Mouse (Mus musculus): Measurements from ENCODE around the gene Dennd6b.

Gene Dennd6b

DNA sequence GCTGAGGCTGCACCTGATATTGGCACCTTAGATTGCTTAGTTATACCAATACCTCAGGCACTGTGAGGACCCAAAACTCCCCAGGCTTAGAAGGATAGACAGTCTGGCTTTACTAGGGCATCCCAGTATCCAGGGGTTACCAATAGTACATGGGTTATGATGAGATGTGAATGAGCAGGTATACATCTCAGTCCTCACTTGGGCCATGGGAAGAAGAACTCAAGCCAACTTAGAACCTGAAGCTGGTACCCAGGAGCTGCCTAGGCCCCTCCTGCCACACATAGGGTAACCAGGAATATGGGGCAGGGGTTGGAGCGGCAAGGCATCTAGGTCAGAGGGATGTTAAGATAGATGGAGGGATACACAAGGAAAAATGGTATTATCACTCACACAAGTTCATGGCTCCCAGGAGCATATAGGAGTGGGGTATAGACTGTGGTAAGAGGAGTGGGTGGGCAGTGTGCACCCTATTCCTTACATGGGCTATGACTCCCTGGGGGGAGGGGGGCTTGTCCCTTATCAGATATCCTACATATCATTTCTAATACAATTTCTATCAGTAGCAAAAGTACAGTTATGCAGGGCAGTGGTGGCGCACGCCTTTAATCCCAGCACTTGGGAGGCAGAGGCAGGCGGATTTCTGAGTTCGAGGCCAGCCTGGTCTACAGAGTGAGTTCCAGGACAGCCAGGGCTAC, 59.7 kb downstream of the Dennd6b start:
- DNase-seq (ENCODE audit: low spot score in 2 of 2), result no peak

Data from urinary bladder, postnatal 36 days (tissue).